Comparison of ENCODE assay signal across 8 mouse cellular contexts in the genomic region with DNA sequence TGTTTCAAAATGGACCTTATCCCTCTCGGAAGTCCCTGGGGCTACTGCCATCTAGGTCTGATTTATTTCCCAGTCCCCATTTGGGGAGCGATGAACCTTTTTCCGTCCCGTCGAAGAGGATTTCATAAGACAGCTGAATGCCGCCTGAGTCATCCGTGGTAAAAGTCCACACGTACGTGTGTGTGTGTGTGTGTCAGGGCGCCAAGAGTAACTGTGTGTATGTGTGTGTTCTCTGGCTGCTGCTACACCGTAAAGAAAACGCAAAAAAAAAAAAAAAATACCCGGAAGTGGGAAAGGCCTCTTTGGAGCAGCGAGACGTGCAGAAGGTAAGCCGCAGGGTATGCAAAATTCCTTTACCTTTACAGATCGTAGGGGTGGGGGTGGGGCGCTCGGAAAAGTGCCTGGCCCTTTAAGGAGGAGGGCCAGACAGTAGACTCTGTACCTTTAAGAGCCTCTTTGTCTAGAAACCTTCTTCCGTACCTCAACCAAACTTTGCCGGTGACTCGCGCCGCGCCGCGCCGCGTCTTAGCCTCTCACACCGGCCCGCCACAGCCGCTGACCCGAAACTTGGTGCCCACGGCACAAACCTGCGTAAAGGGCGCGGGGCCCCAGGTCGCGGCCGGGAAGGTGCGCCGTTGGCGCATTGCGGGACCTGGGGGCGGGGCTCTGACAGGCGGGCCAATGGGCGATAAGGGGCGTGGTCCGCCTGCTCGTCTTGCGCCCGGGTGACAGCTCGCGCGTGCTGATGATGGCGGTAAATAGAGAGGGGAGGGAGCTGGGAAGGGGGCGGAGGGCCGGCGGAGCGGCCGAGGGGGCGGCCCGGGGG. TPM values are rescaled to one million over a fixed set of nuclear protein-coding genes. Genes with fewer than 3 reads are reported as not detected.
A peak's percentile ranks its signal among the peaks of the same experiment; 100 is the strongest.
DNase-seq lines count a peak whose midpoint lies in the region; ATAC-seq lines count a peak whose summit lies in the region.

No protein-coding gene starts in this region.

- WGBS in heart, embryonic 14.5 days: 1% methylated on average over 51 of the region's 63 CpGs
- under 1% methylated on average over 63 of the region's 63 CpGs for WGBS in liver, embryonic 13.5 days (ENCODE audit: insufficient replicate concordance)
- under 1% methylated on average over 61 of the region's 63 CpGs for WGBS in stomach, embryonic 16.5 days

- DNase-seq in CD4-positive helper T cell, adult 2 months (ENCODE audit: low read depth, low spot score): peak; percentile 96
- DNase-seq in brain, embryonic 18.5 days (ENCODE audit: low read depth, low spot score): peak; percentile 89
- peak; percentile 98 for DNase-seq in kidney, postnatal 14 days
- DNase-seq in liver, embryonic 13.5 days: peak; percentile 96
- DNase-seq in neural tube, embryonic 10.5 days (ENCODE audit: extremely low spot score, low spot score): peak; percentile 96

- H3K27ac ChIP-seq in heart, embryonic 14.5 days (replicated peaks in 1 of 2; ENCODE audit: control insufficient read depth in 1 of 2, insufficient read depth in 1 of 2, low read depth in 2 of 2, low read length in 2 of 2): peak overlapping the region; percentile 91 to 95
- peak overlapping the region; percentile 94 for H3K27ac ChIP-seq in liver, embryonic 13.5 days
- peak overlapping the region; percentile 94 for H3K27ac ChIP-seq in stomach, embryonic 16.5 days (ENCODE audit: low read length)

- peak overlapping the region; percentile 86 for H3K9ac ChIP-seq in heart, embryonic 14.5 days (ENCODE audit: low read length)
- H3K9ac ChIP-seq in liver, embryonic 13.5 days: peak overlapping the region; percentile 90
- peak overlapping the region; percentile 79 for H3K9ac ChIP-seq in stomach, embryonic 16.5 days (ENCODE audit: low read length)

- peak; percentile 89 for ATAC-seq in erythroid progenitor cell, adult 5-6 weeks (replicated peaks; ENCODE audit: low FRiP score, poor library complexity, severe bottlenecking)
- peak; percentile 94 for ATAC-seq in heart, embryonic 14.5 days (ENCODE audit: insufficient number of reproducible peaks, insufficient read depth, low FRiP score, low read depth)
- ATAC-seq in liver, embryonic 13.5 days (ENCODE audit: low read depth): peak; percentile 89
- ATAC-seq in stomach, embryonic 16.5 days (ENCODE audit: insufficient read depth, low FRiP score): peak; percentile 95

- peaks cover 29% of the 10 kb centered on the region for H3K36me3 ChIP-seq in heart, embryonic 14.5 days (ENCODE audit: control insufficient read depth, insufficient read depth, low read length)
- peaks cover 38% of the 10 kb centered on the region for H3K36me3 ChIP-seq in liver, embryonic 13.5 days
- H3K36me3 ChIP-seq in stomach, embryonic 16.5 days (ENCODE audit: control insufficient read depth, insufficient read depth, low read length): peaks cover 4% of the 10 kb centered on the region; the same call in 1 of the 2 replicates

- H3K4me2 ChIP-seq in heart, embryonic 14.5 days (ENCODE audit: low read length): peak overlapping the region; percentile 99
- H3K4me2 ChIP-seq in liver, embryonic 13.5 days: peak overlapping the region; percentile 99
- peak overlapping the region; percentile 97 for H3K4me2 ChIP-seq in stomach, embryonic 16.5 days (ENCODE audit: low read depth, low read length)

- H3K9me3 ChIP-seq in heart, embryonic 14.5 days (ENCODE audit: control insufficient read depth, low read length): no peaks in the 10 kb centered on the region
- H3K9me3 ChIP-seq in liver, embryonic 13.5 days (replicated peaks): no peaks in the 10 kb centered on the region
- no peaks in the 10 kb centered on the region for H3K9me3 ChIP-seq in stomach, embryonic 16.5 days (replicated peaks; ENCODE audit: control insufficient read depth, low read length)

- H3K27me3 ChIP-seq in heart, embryonic 14.5 days (ENCODE audit: control insufficient read depth, insufficient read depth, low read length): no peaks in the 10 kb centered on the region
- no peaks in the 10 kb centered on the region for H3K27me3 ChIP-seq in liver, embryonic 13.5 days
- H3K27me3 ChIP-seq in stomach, embryonic 16.5 days (ENCODE audit: control insufficient read depth, insufficient read depth, low read length): no peaks in the 10 kb centered on the region

- peak overlapping the region; percentile 87 to 99 for H3K4me3 ChIP-seq in heart, embryonic 14.5 days (ENCODE audit: control insufficient read depth in 1 of 2, insufficient read depth in 1 of 2, low read depth in 1 of 2, low read length in 2 of 2)
- H3K4me3 ChIP-seq in liver, embryonic 13.5 days (replicated peaks): peak overlapping the region; percentile 72
- peak overlapping the region; percentile 73 for H3K4me3 ChIP-seq in stomach, embryonic 16.5 days (replicated peaks; ENCODE audit: low read length)

- H3K4me1 ChIP-seq in heart, embryonic 14.5 days (ENCODE audit: control insufficient read depth in 2 of 2, insufficient read depth in 2 of 2, low read length in 2 of 2): peaks cover 4 to 19% of the 10 kb centered on the region in 2 experiments
- H3K4me1 ChIP-seq in liver, embryonic 13.5 days (replicated peaks): peaks cover 55% of the 10 kb centered on the region
- H3K4me1 ChIP-seq in stomach, embryonic 16.5 days (ENCODE audit: control insufficient read depth, insufficient read depth, low read length): peaks cover 8% of the 10 kb centered on the region

RNA-seq across cellular contexts. Expression of gene Usp49, which starts 1.4 kb away (rescaled TPM):
- total RNA-seq in erythroid progenitor cell, adult 5-6 weeks (2015; ENCODE audit: low replicate concordance): 26.8 and 35.7 TPM in 2 replicates
- total RNA-seq in erythroid progenitor cell, adult 5-6 weeks (2017; ENCODE audit: low replicate concordance): 29.2 and 46.3 TPM in 2 replicates
- 3.0 and 3.2 TPM in 2 replicates for polyA plus RNA-seq in heart, embryonic 14.5 days (2014; fragmentation: Nextera tagmentation; extraction: Ambion mirVana)
- polyA plus RNA-seq in liver, embryonic 13.5 days (2015; fragmentation: Nextera tagmentation; extraction: Ambion mirVana): 3.3 and 4.1 TPM in 2 replicates
- polyA plus RNA-seq in stomach, embryonic 16.5 days (2015; fragmentation: Nextera tagmentation; extraction: Ambion mirVana): 3.3 and 3.5 TPM in 2 replicates

RNA-seq across cellular contexts. Expression of gene Gm20517, which starts 17.7 kb away (rescaled TPM):
- 11.5 and 13.8 TPM in 2 replicates for total RNA-seq in erythroid progenitor cell, adult 5-6 weeks (2015; ENCODE audit: low replicate concordance)
- 9.5 and 18.9 TPM in 2 replicates for total RNA-seq in erythroid progenitor cell, adult 5-6 weeks (2017; ENCODE audit: low replicate concordance)
- polyA plus RNA-seq in heart, embryonic 14.5 days (2014; fragmentation: Nextera tagmentation; extraction: Ambion mirVana): 1.7 and 2.2 TPM in 2 replicates
- polyA plus RNA-seq in liver, embryonic 13.5 days (2015; fragmentation: Nextera tagmentation; extraction: Ambion mirVana): 1.8 TPM in 2 replicates
- polyA plus RNA-seq in stomach, embryonic 16.5 days (2015; fragmentation: Nextera tagmentation; extraction: Ambion mirVana): 0.89 and 1.9 TPM in 2 replicates

RNA-seq across cellular contexts. Expression of gene Med20, which starts 17.7 kb away (rescaled TPM):
- 28.1 and 37.8 TPM in 2 replicates for total RNA-seq in erythroid progenitor cell, adult 5-6 weeks (2015; ENCODE audit: low replicate concordance)
- 36.5 and 63.2 TPM in 2 replicates for total RNA-seq in erythroid progenitor cell, adult 5-6 weeks (2017; ENCODE audit: low replicate concordance)
- 28.6 and 30.9 TPM in 2 replicates for polyA plus RNA-seq in heart, embryonic 14.5 days (2014; fragmentation: Nextera tagmentation; extraction: Ambion mirVana)
- polyA plus RNA-seq in liver, embryonic 13.5 days (2015; fragmentation: Nextera tagmentation; extraction: Ambion mirVana): 26.0 and 26.1 TPM in 2 replicates
- 40.7 and 47.5 TPM in 2 replicates for polyA plus RNA-seq in stomach, embryonic 16.5 days (2015; fragmentation: Nextera tagmentation; extraction: Ambion mirVana)

RNA-seq across cellular contexts. Expression of gene Bysl, which starts 17.8 kb away (rescaled TPM):
- 5.9 and 8.3 TPM in 2 replicates for total RNA-seq in erythroid progenitor cell, adult 5-6 weeks (2015; ENCODE audit: low replicate concordance)
- total RNA-seq in erythroid progenitor cell, adult 5-6 weeks (2017; ENCODE audit: low replicate concordance): 8.4 and 10.4 TPM in 2 replicates
- 18.3 and 18.7 TPM in 2 replicates for polyA plus RNA-seq in heart, embryonic 14.5 days (2014; fragmentation: Nextera tagmentation; extraction: Ambion mirVana)
- 28.0 and 28.4 TPM in 2 replicates for polyA plus RNA-seq in liver, embryonic 13.5 days (2015; fragmentation: Nextera tagmentation; extraction: Ambion mirVana)
- polyA plus RNA-seq in stomach, embryonic 16.5 days (2015; fragmentation: Nextera tagmentation; extraction: Ambion mirVana): 21.0 and 22.1 TPM in 2 replicates

RNA-seq across cellular contexts. Expression of gene Tomm6, which starts 59.1 kb away (rescaled TPM):
- 44.7 and 48.6 TPM in 2 replicates for total RNA-seq in erythroid progenitor cell, adult 5-6 weeks (2015; ENCODE audit: low replicate concordance)
- total RNA-seq in erythroid progenitor cell, adult 5-6 weeks (2017; ENCODE audit: low replicate concordance): 2.1 and 3.5 TPM in 2 replicates
- polyA plus RNA-seq in heart, embryonic 14.5 days (2014; fragmentation: Nextera tagmentation; extraction: Ambion mirVana): 354 and 369 TPM in 2 replicates
- polyA plus RNA-seq in liver, embryonic 13.5 days (2015; fragmentation: Nextera tagmentation; extraction: Ambion mirVana): 288 and 289 TPM in 2 replicates
- polyA plus RNA-seq in stomach, embryonic 16.5 days (2015; fragmentation: Nextera tagmentation; extraction: Ambion mirVana): 357 and 376 TPM in 2 replicates

Comparison
In these comparisons a context has a peak if more than half of its experiments do, and no peak if none do; other contexts are left out.
1. Peak in every context shown above with its lines: DNase-seq, ATAC-seq, H3K4me3 ChIP-seq and H3K27ac ChIP-seq.